Mouse (Mus musculus): ENCODE data around the gene Smcr8. TPM values are rescaled to one million over a fixed set of nuclear protein-coding genes. Genes with fewer than 3 reads are reported as not detected.

Gene Smcr8
- total and polyA plus RNA-seq, 3 experiments, result 17.0 to 20.5 TPM; not detected in 1

- H3K27ac ChIP-seq (ENCODE audit: control insufficient read depth, low read depth, low read length), result peak overlapping the region; percentile 27
- DNase-seq (ENCODE audit: low read depth, low spot score), result peak; percentile 99
- H3K4me3 ChIP-seq (ENCODE audit: control insufficient read depth in 1 of 2, insufficient read depth in 1 of 2, low read depth in 2 of 2, low read length in 2 of 2), result peak overlapping the region; percentile 62 to 64
- no peaks in the 10 kb centered on the region for H3K9me3 ChIP-seq (replicated peaks; ENCODE audit: insufficient read depth, low read length)
- H3K79me2 ChIP-seq (ENCODE audit: control insufficient read depth, insufficient read depth, low read length, poor library complexity), result peaks cover 19% of the 10 kb centered on the region
- peak overlapping the region; percentile 71 for H3K9ac ChIP-seq (ENCODE audit: control insufficient read depth, low read depth, low read length, poor library complexity, severe bottlenecking)
- no peaks in the 10 kb centered on the region for H3K27me3 ChIP-seq (ENCODE audit: control insufficient read depth in 1 of 2, insufficient read depth in 2 of 2, low read length in 2 of 2)
- H3K4me1 ChIP-seq (ENCODE audit: control insufficient read depth in 1 of 2, insufficient read depth in 2 of 2, low read length in 2 of 2), result peaks cover 0 to 34% of the 10 kb centered on the region in 2 experiments; a peak in 3 of 4 replicates
- peaks cover 0 to 29% of the 10 kb centered on the region in 2 experiments; a peak in 2 of 4 replicates for H3K36me3 ChIP-seq (ENCODE audit: control insufficient read depth in 1 of 2, insufficient read depth in 2 of 2, low read length in 2 of 2)
- TF ChIP-seq SIN3A (IDR thresholded peaks at IDR 0.05; ENCODE audit: low read length), result peak; percentile 98
- no peak for TF ChIP-seq MAFK (IDR thresholded peaks at IDR 0.05; ENCODE audit: borderline replicate concordance, low read depth, low read length)
- peak; percentile 74 for TF ChIP-seq HCFC1 (IDR thresholded peaks at IDR 0.05; ENCODE audit: low read depth, low read length)
- TF ChIP-seq ZMIZ1 (IDR thresholded peaks at IDR 0.05; ENCODE audit: low read depth, low read length), result no peak
- TF ChIP-seq CTCF (IDR thresholded peaks at IDR 0.05 in 2 of 3, conservative IDR thresholded peaks at IDR 0.05 in 1 of 3; ENCODE audit: control insufficient read depth in 1 of 3, insufficient read depth in 1 of 3, low read depth in 2 of 3, low read length in 3 of 3, poor library complexity in 1 of 3, severe bottlenecking in 1 of 3), result 0 out of 6 replicates have a peak, but pooled peaks of 1 of the 3 experiments have one; percentile 1
- TF ChIP-seq RAD21 (IDR thresholded peaks at IDR 0.05; ENCODE audit: low read depth, low read length), result no peak
- TF ChIP-seq BHLHE40 (IDR thresholded peaks at IDR 0.05; ENCODE audit: borderline replicate concordance, low read depth, low read length), result peak; percentile 97
- TF ChIP-seq USF2 (IDR thresholded peaks at IDR 0.05; ENCODE audit: borderline replicate concordance in 1 of 2, insufficient read depth in 1 of 2, low read depth in 1 of 2, low read length in 2 of 2), result peak; percentile 81 to 94
- no peak for TF ChIP-seq RCOR1 (IDR thresholded peaks at IDR 0.05; ENCODE audit: low read depth, low read length)
- TF ChIP-seq ZNF384 (IDR thresholded peaks at IDR 0.05; ENCODE audit: low read depth, low read length), result peak; percentile 99
- TF ChIP-seq POLR2AphosphoS2 (IDR thresholded peaks at IDR 0.05; ENCODE audit: low read length), result no peak
- peak; percentile 99 for TF ChIP-seq USF1 (IDR thresholded peaks at IDR 0.05; ENCODE audit: low read depth, low read length)
- TF ChIP-seq SMC3 (IDR thresholded peaks at IDR 0.05; ENCODE audit: low read depth, low read length), result no peak
- peak; percentile 58 for TF ChIP-seq NRF1 (IDR thresholded peaks at IDR 0.05; ENCODE audit: insufficient read depth, low read depth, low read length, poor library complexity, severe bottlenecking)
- TF ChIP-seq UBTF (IDR thresholded peaks at IDR 0.05; ENCODE audit: borderline replicate concordance, insufficient read depth, low read depth, low read length), result no peak
- no peak for TF ChIP-seq JUND (IDR thresholded peaks at IDR 0.05; ENCODE audit: low read depth, low read length)
- peak; percentile 70 for TF ChIP-seq ETS1 (IDR thresholded peaks at IDR 0.05; ENCODE audit: low read depth, low read length)
- peak; percentile 98 for TF ChIP-seq MYC (IDR thresholded peaks at IDR 0.05; ENCODE audit: low read depth, low read length)
- TF ChIP-seq MAZ (IDR thresholded peaks at IDR 0.05; ENCODE audit: low read depth, low read length), result peak; percentile 55; the same call in 1 of the 2 replicates
- no peak for TF ChIP-seq CHD2 (IDR thresholded peaks at IDR 0.05; ENCODE audit: low read length)
- TF ChIP-seq NELFE (IDR thresholded peaks at IDR 0.05; ENCODE audit: low read depth, low read length), result peak; percentile 66
- TF ChIP-seq POLR2A (IDR thresholded peaks at IDR 0.05; ENCODE audit: control insufficient read depth in 1 of 2, insufficient read depth in 1 of 2, low read depth in 1 of 2, low read length in 2 of 2, poor library complexity in 1 of 2), result peak; percentile 17 to 76; a peak in 2 of 4 replicates
- TF ChIP-seq GABPA (IDR thresholded peaks at IDR 0.05; ENCODE audit: low read depth, low read length), result no peak
- 0 out of 4 replicates have a peak, but pooled peaks of 1 of the 2 experiments have one; percentile 26 for TF ChIP-seq EP300 (IDR thresholded peaks at IDR 0.05; ENCODE audit: low read depth in 1 of 2, low read length in 2 of 2)
- TF ChIP-seq ELF1 (IDR thresholded peaks at IDR 0.05; ENCODE audit: low read depth, low read length), result peak; percentile 22; the same call in 1 of the 2 replicates
- no peak for TF ChIP-seq ZC3H11A (IDR thresholded peaks at IDR 0.05; ENCODE audit: low read depth, low read length)
- TF ChIP-seq GATA1 (IDR thresholded peaks at IDR 0.05; ENCODE audit: low read depth, low read length), result no peak
- TF ChIP-seq POLR2AphosphoS5 (IDR thresholded peaks at IDR 0.05; ENCODE audit: borderline replicate concordance, low read depth, low read length), result no peak
- no peak for TF ChIP-seq TAL1 (IDR thresholded peaks at IDR 0.05; ENCODE audit: low read length)
- peak; percentile 99 for TF ChIP-seq MAX (IDR thresholded peaks at IDR 0.05; ENCODE audit: low read length)
- no peak for TF ChIP-seq MYB (IDR thresholded peaks at IDR 0.05; ENCODE audit: low read depth, low read length)
- TF ChIP-seq MXI1 (IDR thresholded peaks at IDR 0.05; ENCODE audit: low read depth, low read length), result peak; percentile 99
- peak; percentile 84; the same call in 1 of the 2 replicates for TF ChIP-seq E2F4 (IDR thresholded peaks at IDR 0.05; ENCODE audit: borderline replicate concordance, low read depth, low read length)
- TF ChIP-seq KAT2A (conservative IDR thresholded peaks at IDR 0.05; ENCODE audit: low read depth, low read length), result no peak; the same call in 1 of the 2 replicates
- TF ChIP-seq MEF2A (IDR thresholded peaks at IDR 0.05; ENCODE audit: extremely low read depth, insufficient replicate concordance, low read depth, low read length, poor library complexity, severe bottlenecking), result no peak
- TF ChIP-seq TCF12 (IDR thresholded peaks at IDR 0.05; ENCODE audit: low read depth, low read length), result peak; percentile 6; the same call in 1 of the 2 replicates
- TF ChIP-seq TBP (IDR thresholded peaks at IDR 0.05; ENCODE audit: low read depth, low read length), result peak; percentile 44; the same call in 1 of the 2 replicates
These were observed 33.7 kb downstream of the Smcr8 start for GRCm38 (mm10) chr11:60811054-60811460.

Data from MEL (cell line).